Mouse (Mus musculus): ENCODE results near the gene Tinf2.

DNA sequence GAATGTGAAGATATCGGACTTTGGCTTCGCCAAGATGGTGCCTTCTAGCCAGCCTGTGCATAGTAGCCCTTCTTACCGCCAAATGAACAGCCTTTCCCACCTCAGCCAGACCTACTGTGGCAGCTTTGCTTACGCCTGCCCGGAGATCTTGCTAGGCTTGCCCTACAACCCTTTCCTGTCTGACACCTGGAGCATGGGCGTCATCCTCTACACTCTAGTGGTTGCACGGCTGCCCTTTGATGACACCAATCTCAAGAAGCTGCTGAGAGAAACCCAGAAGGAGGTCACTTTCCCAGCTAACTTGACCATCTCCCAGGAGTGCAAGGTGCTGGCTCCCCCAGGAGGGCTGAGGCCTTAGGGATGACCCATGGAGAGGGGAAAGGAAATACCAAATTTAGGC, 30.1 kb downstream of the Tinf2 start:
- TF ChIP-seq POLR2A (IDR thresholded peaks at IDR 0.05; ENCODE audit: extremely low read depth, insufficient read depth, low read length): no peak
- TF ChIP-seq CTCF (IDR thresholded peaks at IDR 0.05; ENCODE audit: low read depth, low read length): no peak
